Mouse (Mus musculus) macrophage (primary cell): ENCODE data around the gene Gse1. TPM values are rescaled to one million over a fixed set of nuclear protein-coding genes. Genes with fewer than 3 reads are reported as not detected.
"Not testable (repeated sequence)": the region's sequence is repeated elsewhere in the genome, so short reads cannot be mapped to it uniquely, and the experiment has no call there.

Experiments used
- H3K27ac ChIP-seq: fragments of 350-480 bp; formaldehyde crosslinking; 2 replicates; pipeline ENCODE4 v1.9.0; 2021
- H3K36me3 ChIP-seq: fragments of 350-480 bp; formaldehyde crosslinking; 2 replicates; pipeline ENCODE4 v1.9.0; 2021; ENCODE audit errors: inconsistent target
- H3K4me3 ChIP-seq: fragments of 350-480 bp; formaldehyde crosslinking; 2 replicates; pipeline ENCODE4 v1.9.0; 2021; ENCODE audit errors: inconsistent target
- H3K79me2 ChIP-seq: fragments of 350-480 bp; formaldehyde crosslinking; 2 replicates; pipeline ENCODE4 v1.9.0; 2021; ENCODE audit errors: inconsistent target
- WGBS: methylation state at CpG from one replicate; pipeline ENCODE4 v1.1.7; 2026; ENCODE audit warnings: inconsistent platforms; ENCODE audit not compliant: missing documents; 5-methylcytosine and 5-hydroxymethylcytosine counted together
- polyA plus RNA-seq: library from polyadenylated mRNA; stranded (reverse); fragments of 250-400 nt; gene quantifications from 3 replicates; pipeline ENCODE4 v1.2.4, GENCODE M21; 2018; ENCODE audit warnings: inconsistent platforms

Gse1 gene
- polyA plus RNA-seq, 1 experiment from 2014 or later = 10.8 TPM

DNA sequence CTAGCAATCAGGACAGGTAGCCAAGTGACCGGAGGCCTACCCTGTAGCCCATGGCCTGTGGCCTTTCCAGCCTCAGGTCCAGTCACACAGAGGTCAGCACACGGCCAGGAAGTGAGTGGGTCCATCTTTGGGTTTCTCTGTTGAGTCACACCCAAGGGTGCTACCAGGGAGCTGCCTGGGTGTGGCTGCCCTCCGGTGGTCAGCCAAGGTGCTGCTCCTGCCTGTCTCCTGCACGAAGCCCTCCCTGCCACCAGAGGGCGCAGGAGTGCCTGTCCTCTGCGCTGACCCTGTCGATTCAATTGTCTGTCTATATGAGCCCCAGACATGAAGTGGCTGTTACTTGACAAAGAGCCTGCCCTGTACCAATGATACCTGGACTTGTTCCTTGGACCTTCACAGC lies 91.2 kb downstream of the Gse1 start:
- Histone ChIP-seq H3K79me2 (no peaks in the 10 kb centered on the region), H3K36me3 (no peaks in the 10 kb centered on the region), H3K4me3 (no peak overlapping the region), H3K27ac (no peak overlapping the region)
- 17% methylated on average over 7 of the region's 7 CpGs for WGBS

DNA sequence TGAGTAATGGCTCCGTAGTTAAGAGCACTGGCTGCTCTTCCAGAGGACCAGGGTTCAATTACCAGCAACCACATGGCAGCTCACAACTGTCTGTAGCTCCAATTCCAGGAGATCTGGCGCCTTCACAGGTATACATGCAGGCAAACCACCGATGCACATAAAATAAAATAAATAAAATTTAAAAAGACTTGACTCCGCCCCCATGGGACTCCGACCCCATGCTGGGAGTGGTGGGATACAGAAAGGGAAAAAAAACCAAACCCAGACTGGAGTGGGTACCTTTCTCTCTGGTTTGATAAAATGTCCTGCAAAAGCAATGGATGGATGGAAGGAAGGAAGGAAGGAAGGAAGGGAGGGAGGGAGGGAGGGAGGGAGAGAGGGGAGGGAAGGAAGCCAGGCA lies 91.9 kb downstream of the Gse1 start:
- Histone ChIP-seq H3K27ac (no peak overlapping the region), H3K79me2 (no peaks in the 10 kb centered on the region), H3K4me3 (no peak overlapping the region), H3K36me3 (no peaks in the 10 kb centered on the region)
- 88% methylated on average over 5 of the region's 5 CpGs for WGBS

DNA sequence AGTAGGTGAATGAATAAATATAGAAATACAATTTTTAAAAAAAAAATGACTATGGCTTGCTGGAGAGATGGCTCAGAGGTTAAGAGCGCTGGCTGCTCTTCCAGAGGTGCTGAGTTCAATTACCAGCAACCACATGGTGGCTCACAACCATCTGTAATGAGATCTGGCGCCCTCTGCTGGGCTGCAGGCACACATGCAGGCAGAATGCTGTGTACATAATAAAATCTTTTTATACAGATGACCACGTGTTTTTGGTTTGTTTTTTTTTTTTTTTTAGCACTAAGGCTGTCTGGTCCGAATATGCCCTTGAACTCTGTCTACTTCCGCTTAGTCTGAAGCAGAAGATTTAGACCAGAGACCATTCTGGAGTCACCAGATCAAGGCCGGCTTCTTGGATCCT lies 93.5 kb downstream of the Gse1 start:
- no peaks in the 10 kb centered on the region for H3K79me2 ChIP-seq
- WGBS = 32% methylated on average over 6 of the region's 6 CpGs

DNA sequence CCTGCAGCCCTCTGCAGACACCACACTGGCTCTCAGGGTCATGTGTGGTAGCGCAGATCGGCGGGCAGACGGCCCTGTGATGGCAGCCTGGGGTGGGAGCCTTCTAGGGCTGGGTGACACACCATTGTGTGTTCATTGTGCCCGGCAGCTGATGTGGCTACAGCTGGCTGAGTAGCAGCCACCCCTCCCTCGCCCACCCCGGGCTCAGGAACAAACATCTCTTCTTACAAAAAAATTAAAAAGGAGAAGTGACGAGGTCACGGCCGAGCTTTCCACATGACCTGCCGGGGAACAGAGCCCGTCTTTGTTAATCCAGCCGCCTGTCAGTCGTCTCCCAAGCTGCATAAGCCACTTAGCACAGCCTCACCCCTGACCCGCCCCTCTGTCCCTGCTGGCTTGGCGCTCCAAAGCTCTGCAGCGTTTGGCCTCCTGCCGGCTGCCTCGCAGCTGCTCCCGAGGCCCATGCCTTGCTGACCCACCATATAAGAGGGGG lies 94.7 kb downstream of the Gse1 start:
- H3K79me2 ChIP-seq = no peaks in the 10 kb centered on the region
- H3K36me3 ChIP-seq = no peaks in the 10 kb centered on the region
- H3K4me3 ChIP-seq = no peak overlapping the region
- WGBS = 8% methylated on average over 19 of the region's 20 CpGs
- peak overlapping the region; percentile 48 for H3K27ac ChIP-seq

More for the DNA sequence above, 93.5 kb downstream of the Gse1 start:
- H3K4me3 ChIP-seq = no peak overlapping the region
- H3K36me3 ChIP-seq = no peaks in the 10 kb centered on the region
- 0 out of 2 replicates have a peak overlapping the region, but pooled peaks have one; percentile 7 for H3K27ac ChIP-seq

DNA sequence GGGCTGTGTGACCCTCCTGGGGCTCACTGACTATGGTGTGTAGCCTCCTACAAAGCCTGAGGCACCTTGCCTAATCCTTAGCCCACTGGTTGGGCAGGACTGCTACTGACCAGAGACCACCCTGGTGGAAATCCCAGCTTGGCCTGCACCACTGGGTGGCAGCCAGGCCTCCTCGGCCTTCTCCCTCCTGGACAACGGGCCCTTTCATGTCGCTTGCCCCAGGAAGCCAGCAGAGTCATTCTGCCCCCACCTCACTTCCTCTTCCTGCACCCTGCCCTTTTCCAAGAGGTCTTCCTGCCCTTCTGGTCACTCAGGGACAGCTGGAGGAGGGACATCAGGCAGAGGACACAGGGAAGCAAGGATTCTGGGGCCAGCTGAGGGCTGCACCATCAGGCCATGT lies 96.3 kb downstream of the Gse1 start:
- WGBS = 20% methylated on average over 3 of the region's 3 CpGs
- H3K4me3 ChIP-seq = no peak overlapping the region
- H3K79me2 ChIP-seq = no peaks in the 10 kb centered on the region
- peak overlapping the region; percentile 25; the same call in 1 of the 2 replicates for H3K27ac ChIP-seq
- no peaks in the 10 kb centered on the region for H3K36me3 ChIP-seq

DNA sequence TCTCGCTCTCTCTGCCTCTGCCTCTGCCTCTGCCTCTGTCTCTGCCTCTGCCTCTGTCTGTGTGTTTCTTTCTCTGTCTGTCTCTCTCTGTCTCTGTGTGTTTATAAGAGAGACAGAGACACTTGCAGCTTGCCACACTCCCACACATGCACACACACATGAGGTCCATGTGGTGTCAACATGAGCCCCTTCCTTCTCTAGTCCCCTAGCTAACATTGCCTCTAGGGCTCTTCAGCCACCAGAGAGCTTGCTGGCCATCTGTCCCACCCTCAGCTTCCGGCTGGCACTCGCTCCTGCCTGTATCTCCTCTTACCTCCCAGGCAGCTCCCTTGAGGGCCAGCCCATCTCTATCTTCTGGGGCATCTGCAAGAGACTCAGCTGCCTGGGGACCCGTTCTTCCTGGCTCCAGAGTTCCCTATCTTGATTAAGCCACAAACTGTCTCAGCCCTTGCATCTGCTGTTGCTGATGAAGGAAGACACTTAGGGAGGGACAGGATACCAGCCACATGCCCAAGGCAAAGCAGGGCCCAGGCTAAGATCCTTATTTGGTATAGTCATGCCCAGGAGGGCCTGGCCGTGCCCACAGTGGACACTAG lies 97.0 kb downstream of the Gse1 start:
- H3K79me2 ChIP-seq = no peaks in the 10 kb centered on the region
- H3K27ac ChIP-seq = no peak overlapping the region
- no peaks in the 10 kb centered on the region for H3K36me3 ChIP-seq
- WGBS = 39% methylated on average over 5 of the region's 5 CpGs
- H3K4me3 ChIP-seq = no peak overlapping the region

DNA sequence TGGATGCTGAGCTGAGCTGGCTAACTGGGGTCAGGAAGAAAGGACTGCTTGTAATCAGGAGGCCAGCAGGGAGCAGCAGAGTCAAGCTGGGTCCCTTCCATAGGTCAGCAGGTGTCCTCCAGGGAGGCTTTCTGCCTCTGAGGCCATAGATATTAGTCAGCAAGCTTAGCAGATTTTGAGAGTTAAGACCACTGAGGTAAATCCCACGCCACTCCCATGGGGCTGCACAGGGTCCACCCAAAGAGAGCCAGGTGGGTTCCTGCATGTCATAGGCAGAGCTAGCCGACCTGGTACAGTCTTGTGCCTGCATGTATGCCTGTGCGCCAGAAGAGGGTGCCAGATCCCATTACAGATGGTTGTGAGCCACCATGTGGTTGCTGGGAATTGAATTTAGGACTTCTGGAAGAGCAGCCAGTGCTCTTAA lies 98.9 kb downstream of the Gse1 start:
- no peaks in the 10 kb centered on the region for H3K36me3 ChIP-seq
- H3K4me3 ChIP-seq = no peak overlapping the region
- no peaks in the 10 kb centered on the region for H3K79me2 ChIP-seq
- 71% methylated on average over 3 of the region's 3 CpGs for WGBS
- no peak overlapping the region for H3K27ac ChIP-seq

DNA sequence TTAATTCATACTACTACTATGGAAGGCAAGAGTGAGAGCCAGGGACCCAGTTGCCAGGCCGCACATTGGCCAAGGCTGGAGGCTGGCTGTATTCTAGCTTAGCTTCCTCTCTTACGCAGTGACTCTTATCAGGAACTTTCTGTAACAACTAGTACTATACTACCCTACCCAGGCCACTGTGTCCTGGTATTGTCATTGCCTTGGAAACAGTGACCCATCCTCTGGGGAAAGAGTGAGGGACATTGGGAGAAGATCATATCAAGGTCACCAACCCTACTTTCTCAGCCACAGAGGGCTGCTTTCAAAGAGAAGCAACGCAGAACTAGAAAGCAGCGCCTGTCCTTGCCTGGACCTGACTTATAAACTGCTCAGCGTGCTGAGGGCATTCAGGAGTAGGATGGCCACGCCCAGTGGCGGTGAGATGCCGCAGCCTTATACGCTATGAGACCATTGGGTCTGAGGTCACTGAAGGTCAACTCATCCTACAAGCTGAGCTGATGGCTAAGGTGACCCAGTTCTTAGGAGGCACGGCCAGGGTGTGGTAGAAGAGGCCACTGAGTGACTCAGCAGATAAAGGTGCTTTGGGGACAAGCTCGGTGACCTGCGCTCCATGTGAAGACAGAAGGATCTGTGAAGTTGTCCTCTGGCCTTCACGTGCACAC lies 100.2 kb downstream of the Gse1 start:
- 92% methylated on average over 13 of the region's 13 CpGs for WGBS
- Histone ChIP-seq H3K79me2 (no peaks in the 10 kb centered on the region), H3K36me3 (no peaks in the 10 kb centered on the region), H3K27ac (no peak overlapping the region), H3K4me3 (no peak overlapping the region)

DNA sequence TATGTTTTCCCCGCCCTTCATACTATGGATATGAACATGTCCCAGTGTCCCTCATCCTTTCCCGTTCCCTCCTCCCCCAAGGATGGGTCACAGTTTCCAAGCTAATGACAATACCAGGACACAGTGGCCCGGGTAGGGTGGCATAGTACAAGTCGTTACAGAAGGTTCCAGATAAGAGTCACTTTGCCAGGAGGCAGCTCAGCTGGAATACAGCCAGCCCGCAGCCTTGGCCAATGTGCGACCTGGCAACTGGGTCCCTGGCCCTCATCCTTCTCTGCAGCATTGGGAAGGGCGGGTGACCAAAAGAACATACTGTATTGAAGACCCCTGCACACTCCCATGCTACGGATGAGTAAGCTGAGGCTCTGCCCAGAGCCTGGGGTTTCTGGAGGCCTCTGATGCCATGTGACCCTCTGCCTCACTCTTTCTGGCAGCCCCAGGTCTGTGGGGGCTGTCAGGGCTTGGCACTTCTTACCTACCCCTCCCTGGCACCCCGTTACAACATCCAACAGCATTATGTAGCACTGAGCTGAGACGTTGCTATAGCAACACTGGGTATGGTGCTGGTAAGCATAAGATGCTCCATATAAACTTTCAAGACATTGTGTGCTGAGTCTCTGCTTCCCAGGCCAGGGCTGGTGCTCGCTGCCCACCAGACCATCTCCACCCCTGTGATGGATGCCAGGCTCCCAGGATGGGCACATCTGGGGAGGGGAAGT lies 100.9 kb downstream of the Gse1 start:
- H3K4me3 ChIP-seq = no peak overlapping the region
- H3K79me2 ChIP-seq = no peaks in the 10 kb centered on the region
- no peaks in the 10 kb centered on the region for H3K36me3 ChIP-seq
- no peak overlapping the region for H3K27ac ChIP-seq
- WGBS = 88% methylated on average over 9 of the region's 11 CpGs

DNA sequence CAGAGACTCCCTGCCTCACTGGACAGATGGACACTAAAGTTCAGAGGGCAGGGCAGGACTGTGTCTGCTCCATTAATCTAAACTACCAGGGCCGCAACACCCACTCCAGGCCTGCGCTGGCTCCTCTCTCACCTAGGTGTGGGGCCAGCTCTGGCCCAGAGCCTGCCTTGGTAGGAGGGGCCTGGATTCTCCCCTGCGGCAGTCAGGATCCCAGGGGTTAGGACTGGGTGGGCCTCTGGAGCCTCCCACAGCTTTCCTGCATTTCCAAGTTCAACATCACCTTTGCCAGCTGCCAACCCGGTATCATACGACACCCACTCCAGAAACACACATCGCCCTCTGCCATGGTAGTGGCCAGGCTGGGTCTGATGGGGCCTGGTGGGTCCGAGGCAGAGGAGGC lies 102.8 kb downstream of the Gse1 start:
- H3K4me3 ChIP-seq = no peak overlapping the region
- H3K79me2 ChIP-seq = no peaks in the 10 kb centered on the region
- H3K36me3 ChIP-seq = no peaks in the 10 kb centered on the region
- 92% methylated on average over 7 of the region's 7 CpGs for WGBS
- H3K27ac ChIP-seq = no peak overlapping the region

DNA sequence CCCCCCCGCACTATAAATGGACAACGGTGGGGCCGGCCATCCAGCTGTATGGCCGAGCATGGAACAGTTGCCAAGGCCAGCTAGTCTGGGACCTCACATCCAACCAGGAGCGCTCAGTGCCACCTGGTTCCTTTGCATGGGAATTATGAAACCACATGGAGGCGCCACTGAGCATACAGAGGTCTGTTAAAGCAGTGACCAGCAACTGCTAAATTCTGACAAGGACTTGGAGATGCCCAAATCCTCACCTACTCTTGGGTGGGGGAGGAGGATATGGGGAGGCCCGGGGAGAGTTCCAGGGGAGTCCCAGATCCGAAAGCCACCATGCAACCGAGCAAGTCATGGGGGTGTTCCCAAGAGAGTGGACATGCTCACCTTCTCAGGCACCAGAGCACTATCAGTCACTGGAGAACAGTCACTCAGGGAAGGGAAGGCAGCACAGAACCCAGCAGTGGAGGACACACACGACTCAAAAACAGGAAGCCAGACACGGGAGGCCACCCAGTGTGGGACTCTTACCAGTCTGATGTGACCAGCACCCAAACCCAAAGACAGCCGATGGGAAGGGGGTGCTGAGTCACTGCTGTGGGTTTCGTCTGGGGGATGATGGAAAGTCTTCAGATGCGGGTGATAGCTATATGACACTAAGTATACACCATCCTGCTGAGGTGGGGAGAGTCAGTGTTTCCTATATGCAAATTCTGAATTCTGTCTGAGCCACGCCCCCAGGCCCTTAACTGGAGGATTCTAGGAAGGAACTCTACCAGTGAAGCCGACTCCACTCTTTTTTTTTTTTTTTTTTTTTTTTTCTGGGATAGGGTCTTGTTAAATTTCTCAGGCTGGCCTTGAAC lies 104.3 kb downstream of the Gse1 start:
- WGBS = 29% methylated on average over 14 of the region's 16 CpGs
- Histone ChIP-seq H3K4me3 (no peak overlapping the region), H3K36me3 (no peaks in the 10 kb centered on the region), H3K79me2 (no peaks in the 10 kb centered on the region), H3K27ac (no peak overlapping the region)

DNA sequence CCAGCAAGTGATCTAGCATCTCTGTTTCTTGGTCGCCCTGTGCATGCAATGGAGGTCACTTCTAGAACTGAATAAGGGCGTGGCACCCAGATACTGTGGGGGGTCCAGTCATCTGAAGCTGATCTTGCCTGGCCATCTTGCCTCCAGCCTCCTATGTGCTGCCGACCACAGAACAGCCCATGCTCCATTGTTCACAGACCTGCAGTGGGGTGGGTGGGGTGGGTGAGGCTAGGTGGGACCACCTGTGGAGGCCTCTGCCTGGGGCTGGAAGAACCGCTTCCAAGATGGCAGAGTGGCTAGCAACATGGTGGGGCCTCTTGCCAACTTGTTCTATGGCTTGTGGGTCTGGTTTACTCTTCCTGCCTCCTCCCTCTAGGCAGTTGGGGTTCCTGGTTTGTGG lies 105.4 kb downstream of the Gse1 start:
- H3K4me3 ChIP-seq = no peak overlapping the region
- WGBS = 96% methylated on average over 4 of the region's 4 CpGs
- no peaks in the 10 kb centered on the region for H3K79me2 ChIP-seq
- H3K36me3 ChIP-seq = no peaks in the 10 kb centered on the region
- H3K27ac ChIP-seq = no peak overlapping the region

DNA sequence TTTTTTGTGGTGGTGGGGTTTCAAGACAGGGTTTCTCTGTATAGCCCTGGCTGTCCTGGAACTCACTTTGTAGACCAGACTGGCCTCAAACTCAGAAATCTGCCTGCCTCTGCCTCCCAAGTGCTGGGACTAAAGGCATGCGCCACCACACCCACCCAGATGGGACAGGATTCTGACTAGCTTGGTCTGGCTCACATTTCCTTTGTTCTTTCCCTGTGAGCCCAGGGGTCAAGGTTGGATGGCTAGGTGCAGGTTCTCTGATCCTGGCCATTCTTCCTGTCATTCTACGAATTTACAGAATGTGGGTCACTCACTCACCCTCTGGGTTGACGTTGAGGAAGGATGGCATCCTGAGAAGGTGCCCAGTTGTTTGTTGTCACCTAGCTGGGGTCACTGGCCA lies 106.0 kb downstream of the Gse1 start:
- WGBS = 81% methylated on average over 3 of the region's 3 CpGs
- H3K4me3 ChIP-seq, H3K36me3 ChIP-seq, H3K27ac ChIP-seq, H3K79me2 ChIP-seq: not testable (repeated sequence)

DNA sequence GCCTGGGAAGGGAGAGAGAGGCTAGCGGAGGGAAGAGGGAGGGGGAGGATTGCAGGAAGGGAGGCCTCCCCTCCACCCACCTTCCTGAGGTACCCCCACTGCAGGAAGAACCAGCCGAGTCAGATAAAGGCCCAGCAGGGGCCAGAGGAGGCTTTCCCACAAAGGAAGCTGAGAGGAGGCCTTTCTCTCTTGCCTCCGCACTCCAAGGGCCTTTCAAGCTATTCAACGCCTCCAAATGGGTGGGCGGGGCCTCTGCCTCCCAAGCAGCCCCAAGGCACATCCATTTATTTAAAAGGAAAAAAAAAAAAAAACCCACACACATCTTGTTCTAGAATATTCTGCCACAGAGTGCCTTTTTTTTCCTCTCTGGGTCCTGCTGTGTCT lies 106.6 kb downstream of the Gse1 start:
- H3K4me3 ChIP-seq = no peak overlapping the region
- WGBS = 40% methylated on average over 5 of the region's 5 CpGs

More for the DNA sequence above, 106.6 kb downstream of the Gse1 start:
- Histone ChIP-seq H3K36me3 (no peaks in the 10 kb centered on the region), H3K79me2 (no peaks in the 10 kb centered on the region), H3K27ac (no peak overlapping the region)
